Mouse (Mus musculus) thymus, adult 2 months (tissue): Measurements from ENCODE around the gene Gm10073.

Source experiments
- CTCF ChIP-seq: fragments of 200-500 bp; IDR thresholded peaks from 2 replicates; pipeline ENCODE4 v1.5.1; 2012; ENCODE audit warnings: mild to moderate bottlenecking, control low read depth, low read length, moderate library complexity, borderline replicate concordance; ENCODE audit not compliant: control insufficient read depth, poor library complexity, insufficient read depth; ENCODE audit errors: extremely low read depth
- POLR2A ChIP-seq: fragments of 200-500 bp; IDR thresholded peaks from 2 replicates; pipeline ENCODE4 v1.6.1; 2012; ENCODE audit warnings: mild to moderate bottlenecking, low read length, control low read depth, moderate library complexity; ENCODE audit not compliant: control insufficient read depth, poor library complexity, insufficient read depth; ENCODE audit errors: extremely low read depth

DNA sequence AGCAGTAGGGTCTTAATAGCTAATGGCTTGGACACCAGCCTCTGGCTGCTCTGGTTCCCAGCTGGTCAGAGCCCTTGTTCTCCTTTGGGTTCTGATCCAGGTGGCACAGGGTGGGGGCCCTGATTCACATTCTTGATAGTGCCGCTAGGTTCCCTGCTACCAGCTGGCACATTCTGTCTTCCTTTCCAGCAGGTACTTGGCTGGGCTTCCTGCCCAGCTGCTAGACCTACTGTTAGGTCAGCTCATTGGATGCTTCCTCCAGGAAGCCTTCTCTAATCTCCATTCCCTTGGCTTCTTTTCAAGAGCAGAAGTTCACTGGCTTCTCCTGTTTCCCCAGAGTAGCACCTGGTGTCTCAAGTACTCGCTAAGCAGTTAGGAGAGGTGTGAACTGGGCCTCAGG is 47.2 kb upstream of the Gm10073 start:
- no peak for TF ChIP-seq CTCF
- no peak for TF ChIP-seq POLR2A
